Mouse (Mus musculus): Measurements from ENCODE around the gene Stoml3.

DNA sequence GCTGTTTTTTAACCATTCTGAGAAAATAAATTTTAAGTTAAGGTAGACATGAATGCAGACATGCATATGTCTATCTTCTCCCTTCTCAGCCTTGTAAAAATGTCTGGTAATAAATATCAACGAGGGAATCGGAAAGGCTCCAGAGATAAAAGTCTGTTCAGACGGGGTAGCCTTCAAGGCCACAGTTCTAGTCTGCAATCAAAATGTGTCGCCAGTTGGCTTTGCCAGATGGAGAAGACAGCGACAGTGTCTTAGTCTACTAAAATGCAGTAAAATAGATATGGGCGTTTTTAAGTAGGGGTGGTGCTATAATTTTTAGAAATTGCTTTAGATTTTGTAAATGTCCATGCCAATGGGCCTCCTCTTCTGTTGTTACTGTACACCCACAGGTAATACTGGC lies 23.1 kb upstream of the Stoml3 start:
- TF ChIP-seq CTCF (IDR thresholded peaks at IDR 0.05; ENCODE audit: extremely low read depth, insufficient read depth, insufficient read length, insufficient replicate concordance), result no peak
- no peak for TF ChIP-seq POLR2A (IDR thresholded peaks at IDR 0.05; ENCODE audit: low read depth, low read length)
